Mouse (Mus musculus): Measurements from ENCODE around the gene Klc4.

The Klc4 gene

DNA sequence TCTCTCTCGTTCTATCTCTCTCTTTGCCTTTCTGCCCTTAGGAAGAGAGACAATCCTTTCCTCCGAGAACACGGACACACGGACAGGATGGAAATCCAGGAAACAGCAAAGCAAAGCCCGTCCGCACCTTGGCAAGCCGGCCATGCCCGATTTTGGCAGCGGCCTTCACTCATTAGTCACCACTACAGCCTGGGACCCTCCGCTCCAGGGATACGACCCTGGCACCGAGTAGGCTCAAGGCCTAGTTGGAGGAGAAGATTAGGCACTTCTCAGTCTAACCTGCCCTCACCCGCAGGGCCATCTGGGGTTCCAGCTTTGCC lies 17.4 kb downstream of the Klc4 start:
- in situ Hi-C loops (cut with MboI; ENCODE audit: low pct_unique_long_range_greater_than_20kb in 1 of 2, low sequenced_read_pairs in 2 of 2, unreplicated experiment in 1 of 2) = no loop called here

DNA sequence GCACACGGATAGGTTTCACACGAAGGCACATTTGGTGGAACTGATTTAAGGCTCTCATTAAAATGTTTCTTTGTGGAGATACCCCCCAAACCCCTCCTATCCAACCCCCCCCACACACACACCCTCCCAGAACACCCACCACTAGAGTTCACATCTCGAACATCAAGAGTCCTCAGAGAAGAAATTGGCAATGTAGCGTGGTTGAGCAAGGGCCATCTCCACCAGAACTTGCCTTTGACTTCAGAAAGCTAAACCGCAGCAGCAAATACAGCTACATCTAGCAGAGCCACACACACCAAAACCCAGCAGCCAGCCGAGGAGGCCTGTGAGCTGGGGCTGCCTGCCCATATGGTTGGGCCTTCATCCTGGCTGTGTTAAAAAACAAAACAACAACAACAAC lies 18.4 kb downstream of the Klc4 start:
- in situ Hi-C loops (cut with MboI; ENCODE audit: low pct_unique_long_range_greater_than_20kb in 1 of 2, low sequenced_read_pairs in 2 of 2, unreplicated experiment in 1 of 2) = no loop called here

- in situ Hi-C loops (cut with MboI; ENCODE audit: low pct_unique_long_range_greater_than_20kb in 1 of 2, low sequenced_read_pairs in 2 of 2, unreplicated experiment in 1 of 2) = no loop called here
Observed at GRCm38 (mm10) chr17:46624598-46624997, 21.2 kb downstream of the Klc4 start.

- in situ Hi-C loops (cut with MboI; ENCODE audit: low pct_unique_long_range_greater_than_20kb in 1 of 2, low sequenced_read_pairs in 2 of 2, unreplicated experiment in 1 of 2) = no loop called here
Observed at GRCm38 (mm10) chr17:46623819-46624557, 21.8 kb downstream of the Klc4 start.

- in situ Hi-C loops (cut with MboI; ENCODE audit: low pct_unique_long_range_greater_than_20kb in 1 of 2, low sequenced_read_pairs in 2 of 2, unreplicated experiment in 1 of 2) = no loop called here
Observed at GRCm38 (mm10) chr17:46622269-46622668, 23.6 kb downstream of the Klc4 start.

DNA sequence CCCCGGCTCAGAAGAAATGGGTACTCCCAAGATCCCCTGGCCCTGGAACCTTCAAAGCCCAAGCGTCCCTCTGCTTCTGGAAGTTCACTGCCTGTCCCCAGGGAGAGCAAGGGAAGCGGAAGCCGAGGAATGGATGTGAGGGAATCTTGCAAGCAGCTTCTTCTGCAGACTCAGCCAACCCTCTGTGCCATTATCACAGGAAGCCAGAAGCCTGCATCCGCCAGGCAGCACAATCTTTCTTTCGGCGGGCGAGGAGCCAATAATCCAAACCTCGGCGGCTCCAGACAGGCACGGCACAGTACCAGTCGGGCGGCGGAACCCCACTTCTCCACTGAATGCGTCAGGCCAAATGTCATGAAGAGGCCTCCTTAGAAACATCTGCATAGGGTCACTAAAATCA lies 24.5 kb downstream of the Klc4 start:
- in situ Hi-C loops (cut with MboI; ENCODE audit: low pct_unique_long_range_greater_than_20kb in 1 of 2, low sequenced_read_pairs in 2 of 2, unreplicated experiment in 1 of 2) = no loop called here

GRCm38 (mm10) chr17:46619683-46620357 lies 26.0 kb downstream of the Klc4 start:
- in situ Hi-C loops (cut with MboI; ENCODE audit: low pct_unique_long_range_greater_than_20kb in 1 of 2, low sequenced_read_pairs in 2 of 2, unreplicated experiment in 1 of 2) = no loop called here

DNA sequence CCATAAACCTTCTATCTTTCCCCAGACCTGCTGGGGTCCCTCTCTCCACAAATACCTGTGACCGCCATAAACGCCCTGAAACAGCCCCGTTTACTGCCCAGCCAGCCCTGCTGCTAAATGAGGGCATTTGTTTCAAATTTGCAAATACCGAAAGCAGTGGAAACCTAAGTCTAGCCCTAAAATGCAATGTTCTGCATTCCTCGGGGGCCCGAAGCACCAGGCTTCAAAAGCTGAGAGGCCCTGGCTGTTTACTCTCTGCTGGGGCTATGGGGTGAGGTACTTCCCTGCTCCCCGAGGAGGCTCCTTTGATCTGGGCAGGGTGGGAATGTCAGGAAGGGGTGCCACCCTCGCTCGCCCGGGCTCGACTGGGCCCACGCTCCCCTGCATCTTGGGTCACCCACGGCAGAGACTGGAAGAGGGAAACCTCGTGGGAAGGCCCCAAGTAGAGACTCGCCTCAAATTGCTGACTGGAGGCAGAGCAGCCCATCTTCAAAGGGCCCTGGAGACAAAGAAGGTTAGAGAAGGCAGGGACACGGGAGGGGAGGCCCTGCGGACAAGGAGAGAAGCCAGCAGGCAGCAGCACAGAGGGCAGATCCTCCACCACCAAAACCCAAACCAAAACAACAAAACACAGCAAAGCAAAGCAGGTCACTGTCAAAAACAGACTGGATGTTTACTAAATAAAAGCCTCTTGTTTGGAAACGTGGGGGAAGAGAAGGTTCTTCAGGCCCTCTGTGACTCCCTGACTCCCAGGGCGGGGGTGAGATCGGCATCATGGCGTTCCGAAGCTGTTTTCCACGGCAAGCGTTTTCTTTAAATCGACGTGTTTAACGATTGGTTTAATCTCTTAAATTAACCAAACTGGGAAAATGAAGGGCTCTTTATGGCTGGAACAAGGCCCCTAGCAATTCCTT lies 26.8 kb downstream of the Klc4 start:
- in situ Hi-C loops (cut with MboI; ENCODE audit: low pct_unique_long_range_greater_than_20kb in 1 of 2, low sequenced_read_pairs in 2 of 2, unreplicated experiment in 1 of 2) = no loop called here

DNA sequence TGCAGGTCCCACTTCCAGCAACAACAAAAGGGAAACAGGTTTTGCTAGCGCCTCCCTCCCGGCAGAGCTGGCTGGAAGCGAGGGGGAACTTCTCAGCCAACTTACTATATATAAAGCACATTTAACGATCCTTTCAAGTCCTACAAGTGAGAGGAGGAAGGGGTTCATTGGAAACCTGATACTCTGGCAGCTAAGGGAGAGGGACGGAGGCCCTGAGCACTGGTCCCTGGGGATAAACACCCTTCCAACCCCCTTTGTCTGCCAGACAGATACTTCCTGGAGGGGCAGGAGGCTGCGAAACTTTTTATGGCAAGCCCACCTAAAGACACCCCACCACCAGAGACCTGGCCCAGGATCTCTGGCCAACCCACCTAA lies 27.4 kb downstream of the Klc4 start:
- in situ Hi-C loops (cut with MboI; ENCODE audit: low pct_unique_long_range_greater_than_20kb in 1 of 2, low sequenced_read_pairs in 2 of 2, unreplicated experiment in 1 of 2) = no loop called here

- in situ Hi-C loops (cut with MboI; ENCODE audit: low pct_unique_long_range_greater_than_20kb in 1 of 2, low sequenced_read_pairs in 2 of 2, unreplicated experiment in 1 of 2) = no loop called here
Observed at GRCm38 (mm10) chr17:46617799-46618198, 28.0 kb downstream of the Klc4 start.

DNA sequence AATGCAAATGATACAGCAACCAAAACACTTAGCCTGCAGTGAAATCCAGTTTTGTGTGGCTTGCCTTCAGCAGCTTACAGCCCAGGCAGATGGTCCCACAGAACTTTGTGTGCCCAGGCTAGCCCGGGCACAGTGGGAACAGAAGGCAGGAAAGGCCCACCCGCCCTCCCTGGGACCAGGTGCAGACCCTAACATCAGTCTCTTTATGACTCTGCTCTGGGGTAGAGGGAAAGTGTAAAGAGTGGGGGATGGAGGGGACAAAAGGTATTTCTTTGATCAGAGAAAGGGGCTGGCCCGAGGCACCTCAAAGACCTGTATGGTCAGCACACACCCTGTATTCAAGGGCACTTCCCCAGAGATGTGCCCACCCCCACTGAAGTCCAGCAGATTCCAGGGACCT lies 32.6 kb downstream of the Klc4 start:
- in situ Hi-C loops (cut with MboI; ENCODE audit: low pct_unique_long_range_greater_than_20kb in 1 of 2, low sequenced_read_pairs in 2 of 2, unreplicated experiment in 1 of 2) = no loop called here

GRCm38 (mm10) chr17:46612820-46613219 lies 33.0 kb downstream of the Klc4 start:
- in situ Hi-C loops (cut with MboI; ENCODE audit: low pct_unique_long_range_greater_than_20kb in 1 of 2, low sequenced_read_pairs in 2 of 2, unreplicated experiment in 1 of 2) = no loop called here

DNA sequence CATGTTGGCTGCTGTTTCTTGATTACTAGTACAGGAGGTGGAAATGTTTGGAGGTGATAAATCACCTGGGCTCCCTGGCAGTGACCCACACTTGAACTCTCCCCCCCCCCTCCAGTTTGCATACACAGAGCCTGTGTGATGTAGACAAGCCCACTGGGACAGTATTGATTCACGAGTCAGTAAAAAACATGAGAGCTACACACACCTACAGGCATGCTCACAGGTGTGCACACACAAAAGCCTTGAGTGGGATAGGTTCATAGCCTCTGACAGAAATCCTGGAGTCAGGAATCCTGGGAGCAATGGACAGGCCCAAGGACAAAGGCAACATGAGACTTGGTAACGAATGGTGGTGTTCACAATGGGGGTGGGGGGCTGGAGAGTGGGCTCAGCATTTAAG lies 33.6 kb downstream of the Klc4 start:
- in situ Hi-C loops (cut with MboI; ENCODE audit: low pct_unique_long_range_greater_than_20kb in 1 of 2, low sequenced_read_pairs in 2 of 2, unreplicated experiment in 1 of 2) = no loop called here

GRCm38 (mm10) chr17:46611316-46611715 lies 34.5 kb downstream of the Klc4 start:
- in situ Hi-C loops (cut with MboI; ENCODE audit: low pct_unique_long_range_greater_than_20kb in 1 of 2, low sequenced_read_pairs in 2 of 2, unreplicated experiment in 1 of 2) = no loop called here

DNA sequence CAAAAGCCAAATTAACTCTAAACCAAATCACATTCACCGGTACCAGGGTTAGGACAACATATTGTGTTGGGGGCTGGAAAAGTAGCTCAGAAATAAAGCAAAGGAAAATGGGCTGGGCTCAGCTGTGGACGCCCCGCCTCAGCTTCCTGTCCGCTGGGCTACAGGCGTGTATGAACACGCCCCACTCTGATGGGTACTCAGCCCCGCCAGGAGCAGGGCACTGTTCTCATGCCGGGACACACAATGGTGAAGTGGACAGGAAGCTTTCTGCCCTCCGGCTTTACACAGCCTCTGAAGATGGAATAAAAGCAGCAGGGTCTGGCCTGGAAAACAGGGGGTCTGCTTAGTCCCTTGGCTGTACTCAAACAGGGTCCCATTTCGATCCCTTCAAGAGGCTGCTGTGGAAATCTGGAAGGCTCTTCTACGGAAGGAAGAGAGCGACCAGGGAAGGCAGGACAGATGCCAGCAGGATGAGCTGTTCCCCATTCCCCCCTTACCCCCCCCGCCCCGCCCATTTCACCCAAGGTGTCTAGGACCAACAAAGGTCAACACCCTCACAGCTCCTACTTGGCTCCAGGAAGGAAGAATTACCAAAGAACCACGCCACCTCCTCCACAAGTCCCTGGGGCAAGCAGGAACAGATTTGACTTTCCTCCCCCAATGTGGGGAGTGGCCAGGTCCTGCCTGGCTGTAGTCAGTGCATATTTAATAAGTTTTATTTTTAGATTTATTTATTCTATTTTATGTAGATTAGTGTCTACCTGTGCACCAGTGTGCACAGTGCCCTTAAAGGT lies 35.9 kb downstream of the Klc4 start:
- in situ Hi-C loops (cut with MboI; ENCODE audit: low pct_unique_long_range_greater_than_20kb in 1 of 2, low sequenced_read_pairs in 2 of 2, unreplicated experiment in 1 of 2) = no loop called here

DNA sequence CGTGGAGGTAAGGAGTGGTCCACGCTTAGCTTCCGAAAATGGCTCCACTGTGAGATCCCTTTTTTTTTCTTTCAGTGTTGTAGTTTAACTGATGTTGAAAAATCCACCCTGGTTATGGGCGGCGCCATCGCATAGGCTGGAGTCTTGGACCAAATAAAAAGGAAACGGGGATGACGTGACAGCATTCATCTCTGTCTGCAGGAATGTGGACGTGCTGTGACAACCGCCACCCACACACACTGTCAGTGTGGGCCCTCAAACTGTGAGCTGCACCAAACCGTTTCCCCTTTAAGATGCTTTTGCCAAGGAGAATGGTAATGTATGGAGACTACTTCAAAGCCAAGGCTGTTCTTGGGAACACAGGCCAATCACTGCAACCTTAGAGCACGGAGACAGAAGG lies 39.8 kb downstream of the Klc4 start:
- in situ Hi-C loops (cut with MboI; ENCODE audit: low pct_unique_long_range_greater_than_20kb in 1 of 2, low sequenced_read_pairs in 2 of 2, unreplicated experiment in 1 of 2) = no loop called here

- in situ Hi-C loops (cut with MboI; ENCODE audit: low pct_unique_long_range_greater_than_20kb in 1 of 2, low sequenced_read_pairs in 2 of 2, unreplicated experiment in 1 of 2) = no loop called here
Observed at GRCm38 (mm10) chr17:46605126-46605525, 40.7 kb downstream of the Klc4 start.

DNA sequence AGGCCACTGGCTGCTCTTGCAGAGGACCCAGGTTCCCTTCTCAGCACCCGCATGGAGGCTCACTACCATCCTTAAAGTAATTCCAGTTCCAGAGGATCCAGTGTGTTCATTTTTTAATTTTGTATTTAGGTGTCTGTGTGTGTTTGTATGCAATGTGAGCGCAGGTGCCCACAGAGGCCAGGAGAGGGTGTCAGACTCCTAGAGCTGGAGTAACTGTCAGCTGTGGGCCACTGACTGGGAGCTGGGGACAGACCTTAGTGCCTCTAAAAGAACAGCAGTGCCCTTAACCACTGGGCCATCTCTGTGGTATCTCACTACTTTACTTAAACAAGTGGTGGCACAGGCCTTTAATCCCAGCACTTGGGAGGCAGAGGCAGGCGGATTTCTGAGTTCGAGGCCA lies 42.6 kb downstream of the Klc4 start:
- in situ Hi-C loops (cut with MboI; ENCODE audit: low pct_unique_long_range_greater_than_20kb in 1 of 2, low sequenced_read_pairs in 2 of 2, unreplicated experiment in 1 of 2) = no loop called here

GRCm38 (mm10) chr17:46602212-46602611 lies 43.6 kb downstream of the Klc4 start:
- in situ Hi-C loops (cut with MboI; ENCODE audit: low pct_unique_long_range_greater_than_20kb in 1 of 2, low sequenced_read_pairs in 2 of 2, unreplicated experiment in 1 of 2) = no loop called here

Data from mouse embryonic stem cell (cell line).